Mouse (Mus musculus) intestine, embryonic 14.5 days (tissue): ENCODE data around the gene Zbed6. TPM values are rescaled to one million over a fixed set of nuclear protein-coding genes. Genes with fewer than 3 reads are reported as not detected.
"Not testable (repeated sequence)": the region's sequence is repeated elsewhere in the genome, so short reads cannot be mapped to it uniquely, and the experiment has no call there.

Experiments used
- ATAC-seq: fragments of 200-750 bp; cut with Nextera tagmentation; replicated peaks from 2 replicates; pipeline ENCODE4 v1.8.0; 2017; ENCODE audit warnings: low read depth, moderate number of reproducible peaks, moderate TSS enrichment, moderate library complexity; ENCODE audit not compliant: low FRiP score, low TSS enrichment
- DNase-seq: peaks from one replicate; pipeline ENCODE4 v3.0.0-alpha.2; 2018; ENCODE audit warnings: low spot score
- H3K27ac ChIP-seq: fragments of 300-500 bp; sonication (generic); 2 replicates; pipeline ENCODE4 v1.5.1; 2014; ENCODE audit warnings: low read depth, mild to moderate bottlenecking, control low read depth
- H3K27me3 ChIP-seq: fragments of 300-500 bp; sonication (generic); replicated peaks from 2 replicates; pipeline ENCODE4 v1.6.1; 2014; ENCODE audit warnings: low read length, control low read depth; ENCODE audit not compliant: control insufficient read depth, insufficient read depth
- H3K36me3 ChIP-seq: fragments of 300-500 bp; sonication (generic); 2 replicates; pipeline ENCODE4 v1.6.1; 2014; ENCODE audit warnings: low read length, control low read depth; ENCODE audit not compliant: control insufficient read depth, insufficient read depth
- H3K4me1 ChIP-seq: fragments of 300-500 bp; sonication (generic); replicated peaks from 2 replicates; pipeline ENCODE4 v1.6.1; 2014; ENCODE audit warnings: low read length, control low read depth, mixed read lengths; ENCODE audit not compliant: control insufficient read depth, insufficient read depth
- H3K4me2 ChIP-seq: fragments of 300-500 bp; sonication (generic); 2 replicates; pipeline ENCODE4 v1.6.1; 2014; ENCODE audit warnings: low read length
- H3K4me3 ChIP-seq: fragments of 300-500 bp; sonication (generic); 2 replicates; pipeline ENCODE4 v1.5.1; 2014; ENCODE audit warnings: low read depth, low read length, control low read depth, mixed read lengths
- H3K9ac ChIP-seq: fragments of 300-500 bp; sonication (generic); 2 replicates; pipeline ENCODE4 v1.6.1; 2014; ENCODE audit warnings: mild to moderate bottlenecking, low read length
- H3K9me3 ChIP-seq: fragments of 300-500 bp; sonication (generic); 2 replicates; pipeline ENCODE4 v1.6.1; 2016; ENCODE audit warnings: low read length, control low read depth; ENCODE audit not compliant: control insufficient read depth
- WGBS: fragments of 180-500 bp; shearing (Covaris S2); extraction: QIAGEN DNeasy Blood & Tissue Kit; methylation state at CpG from one replicate; pipeline ENCODE4 v1.1.7; 2014; 5-methylcytosine and 5-hydroxymethylcytosine counted together
- polyA plus RNA-seq: library from polyadenylated mRNA; unstranded; fragments of >200 nt; fragmentation: Nextera tagmentation; extraction: Ambion mirVana; gene quantifications from 2 replicates; pipeline ENCODE4 v1.2.1, GENCODE M21; 2014

Gene Zbed6
- polyA plus RNA-seq: not detected in 2 replicates

DNA sequence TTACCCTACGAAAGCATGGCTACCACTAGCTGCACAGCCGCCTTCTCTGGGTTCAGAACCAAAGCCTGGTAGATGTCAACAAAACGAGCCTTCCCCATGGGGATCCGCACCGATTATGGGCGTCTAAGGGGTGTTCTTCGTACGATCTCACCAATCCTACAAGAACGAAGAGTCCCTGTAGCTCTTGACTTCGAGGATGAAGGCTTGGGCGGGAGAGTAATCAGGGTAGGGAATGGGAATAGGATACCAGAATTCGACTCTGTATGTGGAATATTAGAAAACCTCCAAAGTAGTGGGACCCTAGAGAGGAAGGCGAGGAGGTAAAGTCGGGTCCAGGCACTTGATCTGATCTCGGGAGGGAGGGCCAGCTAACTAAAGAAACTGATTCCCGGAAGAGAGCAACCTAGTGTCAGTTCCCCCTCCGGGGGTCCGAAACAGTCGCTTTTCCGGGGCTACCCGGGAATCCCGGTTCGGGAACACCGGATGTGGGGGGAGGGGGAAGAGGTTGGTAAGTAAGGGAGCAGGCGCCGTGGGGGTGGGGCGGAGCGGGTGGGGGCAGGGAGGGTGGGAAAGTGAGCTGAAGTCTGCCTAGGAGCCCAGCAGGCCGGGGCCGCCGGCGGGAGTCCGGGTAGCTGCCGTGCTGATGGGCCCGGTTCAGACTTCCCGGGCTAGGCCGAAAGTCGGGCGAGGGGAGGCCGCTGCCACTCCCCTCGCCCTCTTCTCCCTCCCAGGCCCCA, at the start of gene Zbed6:
Gene Zbed6 (minus strand): TSS at position 420 of the 737 bp plus-strand sequence.
- no peaks in the 10 kb centered on the region for H3K27me3 ChIP-seq
- under 1% methylated on average over 41 of the region's 41 CpGs for WGBS
- DNase-seq (peak; percentile 88), ATAC-seq (peak; percentile 85)
- H3K9ac ChIP-seq: peak within 1 kb of the TSS; percentile 92
- H3K4me3 ChIP-seq: peak within 1 kb of the TSS; percentile 93
- H3K9me3 ChIP-seq: no peaks in the 10 kb centered on the region
- peak within 1 kb of the TSS; percentile 91 for H3K27ac ChIP-seq
- H3K36me3 ChIP-seq: peaks cover 37% of the 10 kb centered on the region
- peak within 1 kb of the TSS; percentile 93 for H3K4me2 ChIP-seq
- peaks cover 40% of the 10 kb centered on the region for H3K4me1 ChIP-seq

DNA sequence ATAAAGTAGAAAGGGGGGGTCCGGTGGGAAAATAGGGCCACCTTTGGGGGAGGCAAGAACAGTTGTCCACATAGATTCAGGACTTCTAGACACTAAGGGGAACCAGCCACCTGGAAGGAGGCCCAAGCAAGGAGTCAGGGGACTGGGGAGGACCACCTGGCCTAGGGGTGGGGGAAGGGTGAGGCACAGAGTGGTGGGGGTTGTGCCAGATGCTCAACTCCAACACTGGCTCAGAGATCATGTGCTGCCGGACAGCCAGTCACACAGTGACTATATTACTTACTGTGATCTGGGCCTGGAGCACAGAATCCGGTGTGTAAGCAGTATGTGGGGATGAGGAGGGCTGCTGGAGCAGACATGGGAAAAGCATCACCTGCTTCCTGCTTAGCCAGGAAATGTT, 48.6 kb upstream of the Zbed6 start:
- 73% methylated on average over 3 of the region's 3 CpGs for WGBS
- no peak for DNase-seq
- Histone ChIP-seq H3K4me3 (no peak overlapping the region), H3K27me3 (no peaks in the 10 kb centered on the region), H3K4me2 (no peak overlapping the region), H3K4me1 (peaks cover 9% of the 10 kb centered on the region), H3K36me3 (peaks cover 36% of the 10 kb centered on the region), H3K9ac (no peak overlapping the region), H3K9me3 (no peaks in the 10 kb centered on the region), H3K27ac (no peak overlapping the region)
- ATAC-seq: no peak

DNA sequence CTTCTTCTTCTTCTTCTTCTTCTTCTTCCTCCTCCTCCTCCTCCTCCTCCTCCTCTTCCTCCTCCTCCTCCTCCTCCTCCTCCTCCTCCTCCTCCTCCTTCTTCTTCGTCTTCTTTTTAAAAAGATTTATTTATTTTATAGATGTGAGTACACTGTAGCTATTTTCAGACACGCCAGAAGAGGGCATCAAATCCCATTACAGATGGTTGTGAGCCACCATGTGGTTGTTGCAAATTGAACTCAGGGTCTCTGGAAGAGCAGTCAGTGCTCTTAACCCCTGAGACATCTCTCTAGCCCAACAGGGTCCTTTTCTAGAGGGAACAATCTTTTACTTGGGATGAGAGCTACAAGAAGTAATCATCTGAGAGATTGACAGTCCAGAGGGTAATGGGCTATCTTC, 41.1 kb upstream of the Zbed6 start:
- H3K4me3 ChIP-seq, H3K36me3 ChIP-seq, DNase-seq, H3K4me1 ChIP-seq, H3K27me3 ChIP-seq, H3K4me2 ChIP-seq, H3K9me3 ChIP-seq, H3K27ac ChIP-seq, H3K9ac ChIP-seq, ATAC-seq: not testable (repeated sequence)
- 14% methylated on average over 1 of the region's 2 CpGs for WGBS

DNA sequence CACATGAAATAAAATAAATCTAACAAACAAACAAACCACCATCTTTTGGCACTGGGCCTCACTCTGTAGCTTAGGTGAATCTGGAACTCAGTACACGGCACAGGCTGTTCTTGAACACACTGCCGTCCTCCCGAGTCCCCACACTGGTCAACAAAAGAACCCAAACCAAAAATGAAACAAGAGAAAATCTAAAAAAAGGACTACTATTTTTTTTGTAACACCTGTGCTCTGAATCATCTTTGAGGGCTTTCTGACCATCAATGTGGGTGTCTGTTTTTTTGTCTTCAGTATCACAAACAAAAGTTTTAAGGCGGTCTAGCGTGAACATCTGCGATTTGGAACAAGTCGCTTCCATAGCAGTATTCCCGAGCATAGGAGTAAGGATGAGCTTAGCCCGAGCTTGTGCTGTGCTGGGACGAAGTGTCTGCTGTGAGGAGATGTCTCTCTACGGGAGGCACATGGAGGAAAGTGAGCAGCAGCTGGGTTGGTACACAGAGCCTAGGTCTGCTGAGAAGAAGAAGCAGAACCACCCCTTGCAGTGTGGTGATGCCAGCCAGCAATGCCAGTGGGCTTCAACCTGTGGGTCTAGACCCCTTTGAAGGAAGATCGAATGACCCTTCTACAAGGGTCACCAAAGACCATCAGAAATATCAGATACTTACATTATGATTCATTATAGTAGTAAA, 37.4 kb upstream of the Zbed6 start:
- Histone ChIP-seq H3K9me3 (no peaks in the 10 kb centered on the region), H3K36me3 (no peaks in the 10 kb centered on the region), H3K27ac (no peak overlapping the region), H3K4me1 (peaks cover 22% of the 10 kb centered on the region), H3K4me2 (no peak overlapping the region), H3K4me3 (no peak overlapping the region), H3K27me3 (no peaks in the 10 kb centered on the region), H3K9ac (no peak overlapping the region)
- DNase-seq (no peak), ATAC-seq (no peak)
- 95% methylated on average over 12 of the region's 12 CpGs for WGBS

DNA sequence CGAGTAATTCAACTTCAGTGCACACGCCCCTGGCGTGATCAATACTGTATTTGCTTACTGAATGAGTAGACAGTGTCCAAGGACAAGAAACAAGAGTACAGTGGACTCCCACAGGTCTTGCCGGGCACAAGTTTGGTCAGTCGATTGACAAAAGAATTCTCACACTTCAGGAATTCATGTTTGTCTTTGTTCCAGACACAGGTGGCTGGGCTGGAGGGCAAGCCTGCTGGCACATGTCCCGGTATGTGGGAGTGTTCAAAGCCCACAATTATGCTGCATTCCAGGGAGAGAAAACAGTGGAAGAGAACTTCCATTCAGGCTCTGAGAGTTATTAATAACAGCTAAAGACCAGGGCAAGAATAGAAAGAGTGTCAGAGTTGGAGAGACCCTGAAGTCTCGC, 35.2 kb upstream of the Zbed6 start:
- peak; percentile 73 for DNase-seq
- WGBS: 34% methylated on average over 7 of the region's 7 CpGs

DNA sequence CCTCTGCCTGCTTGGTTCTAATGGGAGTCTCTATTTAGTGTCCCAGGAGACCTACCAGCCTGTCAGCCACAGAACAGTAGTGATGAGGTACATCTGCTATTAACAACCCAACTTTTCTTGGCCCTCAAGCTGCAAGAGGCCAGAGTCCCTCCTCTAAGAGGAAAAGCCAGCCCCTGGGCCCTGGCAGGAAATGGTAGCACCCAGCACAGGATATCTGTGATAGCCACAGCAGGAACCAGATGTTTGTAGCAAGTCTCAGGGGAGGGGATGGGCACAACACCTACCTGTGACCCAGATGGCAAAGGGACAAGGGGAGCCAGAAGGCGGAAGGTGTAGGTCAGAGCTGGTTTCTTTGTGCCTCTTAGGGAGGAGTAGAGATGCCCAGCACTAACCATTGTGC, 34.2 kb upstream of the Zbed6 start:
- Histone ChIP-seq H3K4me3 (no peak overlapping the region), H3K9me3 (no peaks in the 10 kb centered on the region), H3K27me3 (no peaks in the 10 kb centered on the region), H3K36me3 (no peaks in the 10 kb centered on the region), H3K9ac (no peak overlapping the region), H3K27ac (no peak overlapping the region), H3K4me2 (no peak overlapping the region), H3K4me1 (peaks cover 22% of the 10 kb centered on the region)
- DNase-seq (no peak), ATAC-seq (no peak)
- WGBS: 87% methylated on average over 1 of the region's 1 CpGs

More for the DNA sequence above, 35.2 kb upstream of the Zbed6 start:
- H3K27ac ChIP-seq: peak overlapping the region; percentile 27; the same call in 1 of the 2 replicates
- H3K9ac ChIP-seq: no peak overlapping the region
- H3K4me2 ChIP-seq: no peak overlapping the region
- H3K9me3 ChIP-seq: no peaks in the 10 kb centered on the region
- H3K27me3 ChIP-seq: no peaks in the 10 kb centered on the region
- ATAC-seq: peak; percentile 45; the same call in 1 of the 2 replicates
- H3K4me1 ChIP-seq: peaks cover 22% of the 10 kb centered on the region
- no peak overlapping the region for H3K4me3 ChIP-seq
- H3K36me3 ChIP-seq: no peaks in the 10 kb centered on the region

DNA sequence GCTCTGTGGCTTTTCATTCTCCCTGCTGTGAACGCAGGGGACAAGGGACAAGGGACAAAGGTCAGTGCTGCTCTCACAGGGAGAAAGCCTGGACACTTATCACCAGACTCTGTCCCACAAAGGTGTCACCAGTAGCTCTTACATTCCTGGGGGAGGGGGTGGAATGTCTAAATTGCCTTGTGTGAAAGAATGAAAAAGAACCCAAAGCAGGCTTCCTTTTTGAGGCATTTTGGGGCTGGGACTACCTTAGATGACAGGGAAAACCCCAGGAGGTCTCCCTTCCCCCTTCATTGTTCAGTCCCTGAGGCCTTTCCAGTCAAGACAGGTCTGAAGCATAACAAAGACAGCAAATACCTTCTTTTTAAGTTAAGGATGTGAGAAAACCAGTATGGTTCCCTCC, 33.6 kb upstream of the Zbed6 start:
- Histone ChIP-seq H3K9me3 (no peaks in the 10 kb centered on the region), H3K36me3 (no peaks in the 10 kb centered on the region), H3K4me3 (no peak overlapping the region), H3K4me1 (peaks cover 22% of the 10 kb centered on the region), H3K9ac (no peak overlapping the region), H3K4me2 (no peak overlapping the region), H3K27ac (no peak overlapping the region), H3K27me3 (no peaks in the 10 kb centered on the region)
- ATAC-seq (no peak; the same call in 1 of the 2 replicates), DNase-seq (no peak)
- WGBS: 5% methylated on average over 1 of the region's 1 CpGs

DNA sequence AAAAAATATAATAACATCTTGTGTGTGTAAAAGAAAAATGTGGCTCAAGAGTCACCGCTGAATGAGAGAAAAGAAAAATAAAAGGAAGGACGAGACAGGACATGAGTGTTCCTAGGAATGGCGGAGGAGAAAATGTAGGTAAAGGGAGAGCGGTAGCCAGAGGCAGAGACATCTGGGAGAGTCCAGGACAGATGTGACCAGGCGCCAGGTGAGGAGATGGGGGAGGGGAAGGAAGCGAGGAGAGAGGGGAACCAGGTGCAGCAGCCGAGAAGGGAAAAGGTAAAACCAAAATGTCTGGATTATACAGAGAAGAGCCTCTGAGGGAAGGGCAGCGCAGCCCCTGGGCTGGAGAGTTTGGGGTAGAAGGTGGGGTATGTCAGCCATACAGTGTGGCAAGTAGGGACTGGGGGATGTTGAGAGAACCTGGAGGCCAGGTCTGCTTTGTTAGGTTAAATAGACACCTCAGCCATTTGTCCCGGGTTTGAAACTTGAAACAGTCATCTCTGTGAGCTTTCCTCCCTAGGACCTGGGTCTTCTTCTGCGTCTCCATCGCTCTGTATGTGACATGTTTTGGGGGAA, 32.9 kb upstream of the Zbed6 start:
- Histone ChIP-seq H3K27me3 (no peaks in the 10 kb centered on the region), H3K4me1 (peaks cover 22% of the 10 kb centered on the region), H3K4me2 (no peak overlapping the region), H3K4me3 (no peak overlapping the region), H3K9ac (no peak overlapping the region), H3K36me3 (no peaks in the 10 kb centered on the region), H3K27ac (no peak overlapping the region), H3K9me3 (no peaks in the 10 kb centered on the region)
- WGBS: 65% methylated on average over 11 of the region's 11 CpGs
- DNase-seq (no peak), ATAC-seq (no peak)
